Mouse (Mus musculus): Measurements from ENCODE around the gene Olfr937. TPM values are rescaled to one million over a fixed set of nuclear protein-coding genes. Genes with fewer than 3 reads are reported as not detected.

The Olfr937 gene
- not detected for total RNA-seq (2022)

DNA sequence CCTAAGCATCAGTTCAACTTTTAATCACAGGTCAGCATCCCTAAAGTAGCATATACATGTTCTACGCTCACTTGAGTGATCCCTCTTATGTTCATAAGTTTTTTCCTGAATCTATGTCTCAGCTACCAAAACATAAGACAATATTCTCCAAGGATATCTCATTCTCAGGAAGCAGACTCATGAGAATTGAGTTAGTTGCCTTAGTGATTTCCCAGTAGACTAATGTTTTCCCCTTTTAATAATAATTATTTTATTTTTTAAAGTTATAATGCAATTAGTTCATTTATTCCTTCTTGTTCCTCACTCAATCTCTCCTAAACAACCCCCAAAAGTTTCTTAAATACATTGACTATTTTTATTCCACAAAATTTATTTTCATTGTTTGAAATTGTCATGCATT, at the start of gene Olfr937:
Gene Olfr937 (minus strand): TSS at position 101 of the 400 bp plus-strand sequence.
- DNase-seq = no peak

DNA sequence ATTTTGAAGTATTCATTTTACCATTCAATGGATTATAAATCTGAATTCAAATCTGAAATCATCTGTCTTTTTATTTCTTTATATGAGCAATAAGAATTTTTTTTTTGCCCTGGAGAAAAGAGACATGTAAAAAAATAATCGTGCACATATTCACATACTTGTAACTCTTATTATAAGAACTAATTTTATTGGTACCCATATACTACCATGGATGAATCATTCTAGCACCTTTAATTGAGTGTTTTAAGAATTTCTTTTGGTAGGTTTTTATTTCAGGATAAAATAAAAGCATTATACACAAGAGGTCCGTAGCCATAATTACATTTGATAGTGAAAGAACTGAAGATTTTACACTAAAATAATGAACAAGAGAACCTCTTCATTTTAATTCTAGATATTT, 14.0 kb upstream of the Olfr937 start, which contains the start of gene Olfr938:
Gene Olfr938 (minus strand): TSS at position 101 of the 400 bp plus-strand sequence.
- DNase-seq = no peak

DNA sequence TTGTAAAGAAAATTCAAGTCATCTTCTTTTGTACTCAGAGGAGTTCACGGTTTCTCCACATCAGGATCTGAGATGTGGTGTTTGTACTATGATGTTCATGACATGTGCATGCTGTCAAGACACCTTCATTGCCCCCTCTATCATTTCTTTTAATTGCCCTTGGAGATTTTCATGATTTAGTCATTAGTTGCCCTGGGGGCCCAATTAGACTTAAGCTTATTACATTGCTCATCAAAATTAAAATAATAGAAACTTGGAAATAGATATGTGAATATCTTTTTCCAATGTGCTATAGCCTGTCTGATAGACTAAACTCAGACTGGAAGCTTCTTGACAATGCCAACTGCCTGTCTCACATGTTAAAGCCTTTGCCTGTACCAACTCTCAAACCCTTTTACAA, 41.5 kb downstream of the Olfr937 start, which contains the start of gene Olfr146:
Gene Olfr146 (minus strand): TSS at position 101 of the 400 bp plus-strand sequence.
- DNase-seq = no peak

Small RNAs within 50 kb of the gene (microRNA-seq; reads per million reads assigned to microRNA genes)
- 0 reads per million in 2 experiments for gene Gm25032
- gene Gm25529 = 0 reads per million in 2 experiments

Other genes with a start within 250 kb of the Olfr937 start
- not detected for gene Olfr923, start 238.4 kb downstream of the Olfr937 start, total RNA-seq (2022)
- not detected for gene Olfr924, start 220.5 kb downstream of the Olfr937 start, total RNA-seq (2022)
- not detected for gene Olfr26, start 209.9 kb downstream of the Olfr937 start, total RNA-seq (2022)
- gene Olfr926, start 187.8 kb downstream of the Olfr937 start, total RNA-seq (2022) = not detected
- gene Olfr930, start 135.1 kb downstream of the Olfr937 start, total RNA-seq (2022) = not detected
- not detected for gene Olfr933, start 92.6 kb downstream of the Olfr937 start, total RNA-seq (2022)
- not detected for gene Olfr934, start 76.6 kb downstream of the Olfr937 start, total RNA-seq (2022)
- gene Olfr935, start 65.3 kb downstream of the Olfr937 start, total RNA-seq (2022) = not detected
- gene Olfr146, start 41.6 kb downstream of the Olfr937 start, total RNA-seq (2022) = not detected
- not detected for gene Olfr938, start 13.9 kb upstream of the Olfr937 start, total RNA-seq (2022)
- gene Olfr27, start 63.2 kb upstream of the Olfr937 start, total RNA-seq (2022) = not detected
- gene Olfr943, start 101.4 kb upstream of the Olfr937 start, total RNA-seq (2022) = not detected
- gene Olfr944, start 137.0 kb upstream of the Olfr937 start, total RNA-seq (2022) = not detected
- gene Olfr1537, start 185.0 kb upstream of the Olfr937 start, total RNA-seq (2022) = not detected
- not detected for gene Olfr945, start 211.9 kb upstream of the Olfr937 start, total RNA-seq (2022)